Mouse (Mus musculus): Measurements from ENCODE around the gene Vps37c.

DNA sequence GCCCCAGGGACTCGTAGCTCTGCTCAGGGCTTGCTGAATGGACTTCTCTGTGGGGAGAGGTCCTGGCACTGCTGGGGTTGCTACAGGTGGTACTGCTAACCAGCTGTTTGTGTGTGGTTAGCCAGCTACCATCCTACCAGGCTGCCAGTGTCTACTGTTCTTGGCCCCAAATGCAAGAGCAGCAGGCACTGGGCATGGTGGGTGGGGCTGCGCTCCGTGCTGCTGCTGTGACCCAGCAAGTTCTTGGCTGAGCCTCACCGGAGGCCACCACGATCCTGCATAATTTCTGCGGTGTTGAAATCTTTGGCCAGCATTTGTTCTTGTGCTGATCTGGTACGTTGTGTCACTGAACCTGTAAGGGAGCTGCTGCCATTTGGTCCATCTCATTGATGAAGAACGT lies 14.9 kb downstream of the Vps37c start:
- TF ChIP-seq CTCF (IDR thresholded peaks at IDR 0.05; ENCODE audit: low read depth) (no peak), EP300 (IDR thresholded peaks at IDR 0.05; ENCODE audit: low read depth) (no peak)
